Mouse (Mus musculus) lung, postnatal 0 days (tissue): ENCODE data around the gene Cox20.

ENCODE experiments used
- CTCF ChIP-seq: IDR thresholded peaks from 2 replicates; pipeline ENCODE4 v1.5.1; 2016; ENCODE audit warnings: antibody characterized with exemption, mild to moderate bottlenecking
- EP300 ChIP-seq: IDR thresholded peaks from 2 replicates; pipeline ENCODE4 v1.6.1; 2016; ENCODE audit warnings: antibody characterized with exemption, mild to moderate bottlenecking, control low read depth

GRCm38 (mm10) chr1:178320038-178320722 lies 1.2 kb downstream of the Cox20 start:
- TF ChIP-seq CTCF (no peak), EP300 (no peak)
